8 mouse cellular contexts compared by ENCODE assay signal in genomic region chrX:94635961-94636563, GRCm38 (mm10). TPM values are rescaled to one million over a fixed set of nuclear protein-coding genes. Genes with fewer than 3 reads are reported as not detected.
DNase-seq lines count a peak whose midpoint lies in the region; ATAC-seq lines count a peak whose summit lies in the region.

TSS of gene Gspt2 (plus strand) at chrX:94636069.

- ATAC-seq in forebrain, embryonic 13.5 days: peak; percentile 94
- peak; percentile 97 for ATAC-seq in neural tube, embryonic 15.5 days (ENCODE audit: low FRiP score)

- peak within 1 kb of the TSS; percentile 48; the same call in 1 of the 2 replicates for H3K27ac ChIP-seq in forebrain, embryonic 13.5 days
- H3K27ac ChIP-seq in neural tube, embryonic 15.5 days (replicated peaks): peak within 1 kb of the TSS; percentile 80

- 18% methylated on average over 42 of the region's 53 CpGs for WGBS in forebrain, embryonic 13.5 days
- WGBS in neural tube, embryonic 15.5 days: 23% methylated on average over 53 of the region's 53 CpGs

- no peaks in the 10 kb centered on the region for H3K36me3 ChIP-seq in forebrain, embryonic 13.5 days (ENCODE audit: poor library complexity, severe bottlenecking)
- no peaks in the 10 kb centered on the region for H3K36me3 ChIP-seq in neural tube, embryonic 15.5 days

- H3K27me3 ChIP-seq in forebrain, embryonic 13.5 days: peaks cover 5% of the 10 kb centered on the region
- peaks cover 7% of the 10 kb centered on the region; the same call in 1 of the 2 replicates for H3K27me3 ChIP-seq in neural tube, embryonic 15.5 days (replicated peaks)

- H3K4me3 ChIP-seq in forebrain, embryonic 13.5 days: peak within 1 kb of the TSS; percentile 58
- peak within 1 kb of the TSS; percentile 61 for H3K4me3 ChIP-seq in neural tube, embryonic 15.5 days (replicated peaks)

- no peaks in the 10 kb centered on the region for H3K9me3 ChIP-seq in forebrain, embryonic 13.5 days (replicated peaks)
- no peaks in the 10 kb centered on the region for H3K9me3 ChIP-seq in neural tube, embryonic 15.5 days (replicated peaks)

- peak; percentile 71 for DNase-seq in MN1 (ENCODE audit: low spot score)
- DNase-seq in c-Kit-positive CD71-negative TER-119-negative erythroid progenitor cells, embryonic 14.5 days (ENCODE audit: low read depth): peak; percentile 17
- peak; percentile 14 to 29 for DNase-seq in heart, postnatal 14 days
- peak; percentile 33 to 61 for DNase-seq in layer of hippocampus, adult 18-20 months (ENCODE audit: low spot score in 2 of 2)
- peak; percentile 22 to 31 for DNase-seq in lung, adult 18-20 months
- no peak for DNase-seq in T-cell, adult 2 months (ENCODE audit: low spot score)

- peak within 1 kb of the TSS; percentile 60 for H3K4me2 ChIP-seq in forebrain, embryonic 13.5 days
- H3K4me2 ChIP-seq in neural tube, embryonic 15.5 days: peak within 1 kb of the TSS; percentile 57

- intact Hi-C loops in heart, postnatal 14 days (cut with DNase I): no loop called here

- peak within 1 kb of the TSS; percentile 75 for H3K9ac ChIP-seq in forebrain, embryonic 13.5 days
- peak within 1 kb of the TSS; percentile 67 for H3K9ac ChIP-seq in neural tube, embryonic 15.5 days (replicated peaks)

- H3K4me1 ChIP-seq in forebrain, embryonic 13.5 days: peaks cover 15% of the 10 kb centered on the region; the same call in 1 of the 2 replicates
- peaks cover 12% of the 10 kb centered on the region for H3K4me1 ChIP-seq in neural tube, embryonic 15.5 days

RNA-seq across cellular contexts. Expression of gene Gspt2, which starts in this region (rescaled TPM):
- polyA plus RNA-seq in forebrain, embryonic 13.5 days (2015; fragmentation: Nextera tagmentation; extraction: Ambion mirVana): 9.6 and 10.9 TPM in 2 replicates
- under 1 TPM; 0.48 to 0.63 TPM for total RNA-seq in heart, postnatal 14 days (2021)
- 10 to 100 TPM; 37.9 to 41.4 TPM for total RNA-seq in layer of hippocampus, adult 18-20 months (2021)
- polyA plus RNA-seq in neural tube, embryonic 15.5 days (2015; fragmentation: Nextera tagmentation; extraction: Ambion mirVana): 21.8 and 23.5 TPM in 2 replicates

Comparison
In these comparisons a context has a peak if more than half of its experiments do, and no peak if none do; other contexts are left out.
1. RNA of gene Gspt2 (total RNA-seq): 37.9 to 41.4 TPM in layer of hippocampus, adult 18-20 months; 0.48 to 0.63 TPM in heart, postnatal 14 days; every median in the first group is over 10 times any median in the second.
2. Peak in DNase-seq in heart, postnatal 14 days; RNA of the gene not detected or under 1 TPM.